Mouse (Mus musculus) 3134 (cell line): ENCODE results near the gene Nid1.

ENCODE experiments used
- DNase-seq: peaks from one replicate; pipeline ENCODE4 v3.0.0-alpha.2; 2011; ENCODE audit warnings: low spot score; ENCODE audit not compliant: insufficient read length; ENCODE audit errors: extremely low read depth

Nid1 gene

GRCm38 (mm10) chr13:13485682-13486081 is 48.3 kb downstream of the Nid1 start:
- no peak for DNase-seq

GRCm38 (mm10) chr13:13487851-13488250 is 50.5 kb downstream of the Nid1 start:
- DNase-seq = no peak

- no peak for DNase-seq
Observed at GRCm38 (mm10) chr13:13489861-13490260, 52.5 kb downstream of the Nid1 start.

- no peak for DNase-seq
Observed at GRCm38 (mm10) chr13:13492151-13492550, 54.8 kb downstream of the Nid1 start.

- no peak for DNase-seq
Observed at GRCm38 (mm10) chr13:13493517-13493916, 56.2 kb downstream of the Nid1 start.

GRCm38 (mm10) chr13:13498022-13498421 is 60.7 kb downstream of the Nid1 start:
- no peak for DNase-seq

- no peak for DNase-seq
Observed at GRCm38 (mm10) chr13:13502406-13502805, 65.1 kb downstream of the Nid1 start.

- no peak for DNase-seq
Observed at GRCm38 (mm10) chr13:13503695-13504386, 66.5 kb downstream of the Nid1 start.

- DNase-seq = no peak
Observed at GRCm38 (mm10) chr13:13505063-13505462, 67.7 kb downstream of the Nid1 start.

GRCm38 (mm10) chr13:13506556-13506955 is 69.2 kb downstream of the Nid1 start:
- no peak for DNase-seq

- no peak for DNase-seq
Observed at GRCm38 (mm10) chr13:13514861-13515260, 77.5 kb downstream of the Nid1 start.

GRCm38 (mm10) chr13:13516376-13517225 is 79.2 kb downstream of the Nid1 start:
- DNase-seq = no peak

GRCm38 (mm10) chr13:13518114-13518513 is 80.8 kb downstream of the Nid1 start:
- DNase-seq = no peak

GRCm38 (mm10) chr13:13520436-13520835 is 83.1 kb downstream of the Nid1 start:
- no peak for DNase-seq

- DNase-seq = no peak
Observed at GRCm38 (mm10) chr13:13523625-13524584, 86.6 kb downstream of the Nid1 start.

GRCm38 (mm10) chr13:13525205-13525604 is 87.9 kb downstream of the Nid1 start:
- DNase-seq = no peak

- no peak for DNase-seq
Observed at GRCm38 (mm10) chr13:13525877-13526276, 88.5 kb downstream of the Nid1 start.

- DNase-seq = peak; percentile 82
Observed at GRCm38 (mm10) chr13:13529115-13529542, 91.8 kb downstream of the Nid1 start.

GRCm38 (mm10) chr13:13530913-13531312 is 93.6 kb downstream of the Nid1 start:
- DNase-seq = no peak

GRCm38 (mm10) chr13:13531923-13532322 is 94.6 kb downstream of the Nid1 start:
- DNase-seq = no peak

- DNase-seq = no peak
Observed at GRCm38 (mm10) chr13:13536555-13536954, 99.2 kb downstream of the Nid1 start.
